Mouse (Mus musculus) sigmoid colon, adult 10 weeks (tissue): ENCODE measurements around the gene Polr3h. TPM values are rescaled to one million over a fixed set of nuclear protein-coding genes. Genes with fewer than 3 reads are reported as not detected.

ENCODE experiments used
- polyA plus RNA-seq: library from polyadenylated mRNA; stranded (reverse); fragments of 350-450 nt; fragmentation: Illumina TruSeq; extraction: RNeasy Lipid Tissue Mini Kit (QIAGEN cat#74804); gene quantifications from one replicate; pipeline ENCODE4 v1.2.3, GENCODE M21; 2014; ENCODE audit warnings: low read depth, low replicate concordance

The Polr3h gene
- 0.41 TPM for polyA plus RNA-seq

GRCm38 (mm10) chr15:81925760-81926445, at the start of gene Polr3h:
Polr3h (minus strand) TSS chr15:81926240.

DNA sequence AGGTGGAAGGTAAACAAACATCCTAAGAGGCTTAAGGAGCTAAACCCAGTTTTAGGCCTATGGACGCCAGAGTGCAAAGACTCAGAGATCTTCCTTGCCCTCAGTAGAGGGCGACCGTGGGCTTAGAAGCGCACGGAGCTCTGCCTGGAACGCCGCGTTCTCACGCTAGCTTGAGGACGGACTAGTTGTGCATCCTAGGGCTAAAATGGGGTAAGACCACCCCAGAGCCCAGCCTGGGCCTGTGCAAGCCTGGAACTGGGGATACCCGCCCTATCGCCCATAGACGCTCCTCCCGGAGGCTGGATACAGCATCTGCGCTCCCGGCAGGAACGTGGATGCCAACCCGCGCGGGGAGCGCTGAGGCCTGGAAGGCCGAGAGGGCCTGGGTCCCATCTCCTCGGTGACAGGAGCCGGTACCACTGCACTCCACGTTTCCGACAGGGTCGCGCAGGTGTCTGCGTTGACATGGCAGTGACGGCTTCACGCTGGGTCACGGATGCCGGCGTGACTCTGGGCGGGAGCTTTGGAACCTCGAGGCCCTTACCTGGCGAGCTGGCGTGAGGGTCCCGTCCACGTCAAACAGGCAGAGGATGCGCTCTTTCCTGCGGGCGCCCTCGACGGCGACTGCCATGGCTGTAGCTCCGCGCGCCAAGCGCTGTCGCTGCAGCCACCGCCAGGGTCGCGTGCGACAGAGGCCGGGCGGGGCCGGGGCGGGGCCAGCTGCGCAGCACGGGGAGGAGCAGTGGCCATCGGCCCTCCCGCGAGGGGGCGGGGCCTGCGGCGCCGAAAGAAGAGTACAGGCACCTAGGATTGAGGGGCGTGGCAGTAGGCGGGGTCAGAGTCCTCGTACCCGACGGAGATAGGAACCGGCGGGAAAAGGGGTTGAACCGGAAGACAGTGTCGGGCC, 34.4 kb upstream of the Polr3h start, which contains the start of gene Pmm1:
Gene Pmm1 (minus strand): TSS at position 760 of the 907 bp plus-strand sequence.

DNA sequence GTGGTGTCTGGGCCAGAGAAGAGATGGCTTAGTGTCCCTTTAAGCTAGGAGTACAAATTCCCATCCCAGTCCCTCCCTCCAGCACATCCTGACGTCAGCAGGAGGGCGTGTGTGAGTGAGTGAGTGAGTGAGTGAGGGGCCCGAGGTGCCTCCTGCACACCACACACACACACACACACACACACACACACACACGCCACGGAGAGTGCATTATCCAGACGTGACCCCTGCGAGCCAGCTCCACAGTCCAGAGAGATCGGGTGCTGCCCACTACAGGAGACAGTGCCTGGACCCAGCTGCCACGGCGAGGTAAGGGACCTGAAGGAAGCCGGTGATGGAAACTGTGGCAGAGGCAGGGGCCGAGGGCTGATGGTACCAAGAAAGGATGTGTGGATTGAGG, 10.6 kb upstream of the Polr3h start, which contains the start of gene Csdc2:
Gene Csdc2 (plus strand): TSS at position 81 of the 400 bp plus-strand sequence.

GRCm38 (mm10) chr15:81872262-81873136, 53.5 kb downstream of the Polr3h start, which contains the start of gene Aco2:
Aco2 (plus strand) TSS chr15:81872309.

GRCm38 (mm10) chr15:81871604-81872261, 54.3 kb downstream of the Polr3h start, which contains the start of gene Phf5a:
Phf5a (minus strand) TSS chr15:81871911.

DNA sequence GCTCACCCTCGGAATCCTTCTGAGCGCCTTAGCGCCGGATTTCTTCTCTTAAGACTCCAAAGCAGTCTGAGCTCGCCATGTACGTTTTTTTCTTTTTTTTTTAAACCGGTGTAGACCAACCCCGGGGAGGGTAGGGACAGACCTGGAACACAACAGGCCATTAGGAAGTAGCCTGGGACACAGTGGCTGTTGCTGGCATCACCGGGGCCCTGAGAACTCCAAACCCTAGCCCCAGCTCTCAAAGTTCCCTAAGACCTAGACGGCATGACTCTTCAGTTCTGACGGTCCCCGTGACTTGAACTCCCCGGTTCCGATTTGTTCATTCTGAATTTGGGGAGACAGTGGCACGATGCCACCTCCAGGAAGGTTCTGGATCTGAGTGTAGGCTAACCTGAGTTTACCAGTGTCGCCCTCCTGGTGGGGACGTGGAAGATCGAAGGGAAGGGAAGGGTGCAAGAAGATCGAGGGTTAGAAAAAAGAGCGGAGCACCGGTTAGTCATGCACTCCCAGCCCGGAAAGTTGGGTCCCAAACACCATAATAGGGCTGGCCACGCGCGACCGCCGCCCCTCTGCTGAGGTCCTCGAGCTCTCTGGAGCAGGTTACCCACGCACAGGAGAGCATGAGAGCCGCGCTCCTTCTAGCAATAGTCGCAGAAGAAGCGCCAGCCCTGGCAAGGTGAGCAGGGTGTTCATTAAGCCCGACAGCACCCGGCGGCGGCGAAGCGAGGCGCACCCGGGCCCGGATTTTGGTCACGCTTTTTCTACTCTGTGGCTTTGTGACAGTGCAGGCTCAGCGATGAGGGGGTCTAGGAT, 67.3 kb downstream of the Polr3h start, which contains the start of gene Tob2:
Gene Tob2 (minus strand): TSS at position 280 of the 813 bp plus-strand sequence.

Other genes starting within 250 kb of the Polr3h start
- gene Chadl, start 229.0 kb downstream of the Polr3h start, polyA plus RNA-seq, result not detected
- 7.0 TPM for gene Zc3h7b, start 181.2 kb downstream of the Polr3h start, polyA plus RNA-seq
- gene Rangap1, start 180.7 kb downstream of the Polr3h start, polyA plus RNA-seq, result 5.6 TPM
- gene Tef, start 123.8 kb downstream of the Polr3h start, polyA plus RNA-seq, result 21.2 TPM
- gene Tob2, start 67.4 kb downstream of the Polr3h start, polyA plus RNA-seq, result 8.8 TPM
- gene Phf5a, start 54.3 kb downstream of the Polr3h start, polyA plus RNA-seq, result 18.2 TPM
- gene Aco2, start 53.9 kb downstream of the Polr3h start, polyA plus RNA-seq, result 87.4 TPM
- 0.19 TPM for gene Csdc2, start 10.5 kb upstream of the Polr3h start, polyA plus RNA-seq
- gene Pmm1, start 34.7 kb upstream of the Polr3h start, polyA plus RNA-seq, result 2.9 TPM
- gene 1700029P11Rik, start 54.3 kb upstream of the Polr3h start, polyA plus RNA-seq, result not detected
- gene Xrcc6, start 61.6 kb upstream of the Polr3h start, polyA plus RNA-seq, result 67.2 TPM
- gene Desi1, start 107.6 kb upstream of the Polr3h start, polyA plus RNA-seq, result 10.5 TPM
- 306 TPM for gene Snu13, start 121.4 kb upstream of the Polr3h start, polyA plus RNA-seq
- not detected for gene 4930407I10Rik, start 132.9 kb upstream of the Polr3h start, polyA plus RNA-seq
- not detected for gene Mei1, start 143.8 kb upstream of the Polr3h start, polyA plus RNA-seq
- gene Ccdc134, start 201.7 kb upstream of the Polr3h start, polyA plus RNA-seq, result 2.9 TPM
- gene Srebf2, start 220.9 kb upstream of the Polr3h start, polyA plus RNA-seq, result 19.9 TPM